Mouse (Mus musculus) kidney, embryonic 16.5 days (tissue): Measurements from ENCODE around the gene Ntmt1. TPM values are rescaled to one million over a fixed set of nuclear protein-coding genes. Genes with fewer than 3 reads are reported as not detected.

ENCODE experiments used
- ATAC-seq: fragments of 200-750 bp; cut with Nextera tagmentation; 2 replicates; pipeline ENCODE4 v1.8.0; 2017; ENCODE audit warnings: moderate TSS enrichment; ENCODE audit not compliant: low FRiP score, low TSS enrichment
- H3K27ac ChIP-seq: fragments of 300-500 bp; sonication (generic); 2 replicates; pipeline ENCODE4 v1.5.1; 2014; ENCODE audit warnings: low read length
- H3K27me3 ChIP-seq: fragments of 300-500 bp; sonication (generic); 2 replicates; pipeline ENCODE4 v1.6.1; 2014; ENCODE audit warnings: low read length, control low read depth, mixed read lengths; ENCODE audit not compliant: insufficient read depth
- H3K36me3 ChIP-seq: fragments of 300-500 bp; sonication (generic); 2 replicates; pipeline ENCODE4 v1.6.1; 2014; ENCODE audit warnings: low read length, control low read depth, mixed read lengths; ENCODE audit not compliant: insufficient read depth
- H3K4me1 ChIP-seq: fragments of 300-500 bp; sonication (generic); 2 replicates; pipeline ENCODE4 v1.6.1; 2014; ENCODE audit warnings: low read length, control low read depth, mixed read lengths; ENCODE audit not compliant: insufficient read depth
- H3K4me2 ChIP-seq: fragments of 300-500 bp; sonication (generic); replicated peaks from 2 replicates; pipeline ENCODE4 v1.6.1; 2014; ENCODE audit warnings: low read depth, low read length
- H3K4me3 ChIP-seq: fragments of 300-500 bp; sonication (generic); 2 replicates; pipeline ENCODE4 v1.5.1; 2014; ENCODE audit warnings: mild to moderate bottlenecking, low read length
- H3K9ac ChIP-seq: fragments of 300-500 bp; sonication (generic); replicated peaks from 2 replicates; pipeline ENCODE4 v1.6.1; 2014; ENCODE audit warnings: low read length
- H3K9me3 ChIP-seq: fragments of 300-500 bp; sonication (generic); 2 replicates; pipeline ENCODE4 v1.6.1; 2016; ENCODE audit warnings: low read length, control low read depth
- WGBS: fragments of 180-500 bp; shearing (Covaris S2); extraction: QIAGEN DNeasy Blood & Tissue Kit; methylation state at CpG from one replicate; pipeline ENCODE4 v1.1.7; 2014; 5-methylcytosine and 5-hydroxymethylcytosine counted together
- polyA plus RNA-seq: library from polyadenylated mRNA; unstranded; fragments of >200 nt; fragmentation: Nextera tagmentation; extraction: Ambion mirVana; gene quantifications from 2 replicates; pipeline ENCODE4 v1.2.1, GENCODE M21; 2015

Gene Ntmt1
- 92.9 and 94.9 TPM in 2 replicates for polyA plus RNA-seq

GRCm38 (mm10) chr2:30807648-30808295 is at the start of gene Ntmt1:
Gene Ntmt1, plus strand, starts transcription at chr2:30807826.
- peak within 1 kb of the TSS; percentile 79 for H3K27ac ChIP-seq
- peak; percentile 97 for ATAC-seq
- H3K4me3 ChIP-seq = peak within 1 kb of the TSS; percentile 86
- WGBS = under 1% methylated on average over 43 of the region's 44 CpGs
- peaks cover 31% of the 10 kb centered on the region for H3K4me1 ChIP-seq
- no peaks in the 10 kb centered on the region for H3K36me3 ChIP-seq
- no peaks in the 10 kb centered on the region for H3K27me3 ChIP-seq
- H3K4me2 ChIP-seq = peak within 1 kb of the TSS; percentile 95
- H3K9me3 ChIP-seq = no peaks in the 10 kb centered on the region
- peak within 1 kb of the TSS; percentile 95 for H3K9ac ChIP-seq

GRCm38 (mm10) chr2:30758341-30759087 is 49.1 kb upstream of the Ntmt1 start:
- ATAC-seq = peak; percentile 95
- Histone ChIP-seq H3K27ac (peak overlapping the region; percentile 100), H3K4me3 (no peak overlapping the region), H3K27me3 (no peaks in the 10 kb centered on the region), H3K4me2 (peak overlapping the region; percentile 43), H3K4me1 (peaks cover 42% of the 10 kb centered on the region), H3K9ac (peak overlapping the region; percentile 69), H3K36me3 (no peaks in the 10 kb centered on the region), H3K9me3 (peaks cover 13% of the 10 kb centered on the region)
- WGBS = under 1% methylated on average over 17 of the region's 17 CpGs

- Histone ChIP-seq H3K4me3 (no peak overlapping the region), H3K9ac (peak overlapping the region; percentile 69)
- WGBS = 31% methylated on average over 4 of the region's 4 CpGs
Observed at GRCm38 (mm10) chr2:30759088-30759374, 48.6 kb upstream of the Ntmt1 start.

GRCm38 (mm10) chr2:30759442-30759841 is 48.2 kb upstream of the Ntmt1 start:
- no peaks in the 10 kb centered on the region for H3K36me3 ChIP-seq
- H3K27ac ChIP-seq = peak overlapping the region; percentile 100
- peaks cover 40% of the 10 kb centered on the region for H3K4me1 ChIP-seq
- H3K9ac ChIP-seq = peak overlapping the region; percentile 69
- no peak for ATAC-seq
- H3K4me3 ChIP-seq = no peak overlapping the region
- peak overlapping the region; percentile 6; the same call in 1 of the 2 replicates for H3K4me2 ChIP-seq
- 58% methylated on average over 4 of the region's 4 CpGs for WGBS
- H3K27me3 ChIP-seq = no peaks in the 10 kb centered on the region
- H3K9me3 ChIP-seq = peaks cover 13% of the 10 kb centered on the region

More at GRCm38 (mm10) chr2:30759088-30759374, 48.6 kb upstream of the Ntmt1 start:
- H3K4me1 ChIP-seq = peaks cover 40% of the 10 kb centered on the region
- H3K4me2 ChIP-seq = peak overlapping the region; percentile 43
- H3K27me3 ChIP-seq = no peaks in the 10 kb centered on the region
- peak; percentile 5; the same call in 1 of the 2 replicates for ATAC-seq
- H3K27ac ChIP-seq = peak overlapping the region; percentile 100
- peaks cover 13% of the 10 kb centered on the region for H3K9me3 ChIP-seq
- H3K36me3 ChIP-seq = no peaks in the 10 kb centered on the region

GRCm38 (mm10) chr2:30759858-30760547 is 47.6 kb upstream of the Ntmt1 start:
- peak; percentile 56 for ATAC-seq
- peak overlapping the region; percentile 100 for H3K27ac ChIP-seq
- peaks cover 40% of the 10 kb centered on the region for H3K4me1 ChIP-seq
- H3K4me2 ChIP-seq = peak overlapping the region; percentile 30
- peak overlapping the region; percentile 69 for H3K9ac ChIP-seq
- H3K36me3 ChIP-seq = no peaks in the 10 kb centered on the region
- H3K27me3 ChIP-seq = no peaks in the 10 kb centered on the region
- no peak overlapping the region for H3K4me3 ChIP-seq
- WGBS = 26% methylated on average over 10 of the region's 10 CpGs
- H3K9me3 ChIP-seq = peaks cover 15% of the 10 kb centered on the region

GRCm38 (mm10) chr2:30760706-30761105 is 46.9 kb upstream of the Ntmt1 start:
- no peaks in the 10 kb centered on the region for H3K27me3 ChIP-seq
- H3K4me1 ChIP-seq = peaks cover 40% of the 10 kb centered on the region
- H3K27ac ChIP-seq = peak overlapping the region; percentile 100
- H3K4me2 ChIP-seq = peak overlapping the region; percentile 30
- H3K9me3 ChIP-seq = peaks cover 13% of the 10 kb centered on the region
- H3K4me3 ChIP-seq = no peak overlapping the region
- H3K9ac ChIP-seq = peak overlapping the region; percentile 56
- H3K36me3 ChIP-seq = no peaks in the 10 kb centered on the region
- WGBS = 24% methylated on average over 6 of the region's 6 CpGs
- no peak for ATAC-seq

GRCm38 (mm10) chr2:30766446-30766845 is 41.2 kb upstream of the Ntmt1 start:
- Histone ChIP-seq H3K27ac (no peak overlapping the region), H3K4me1 (peaks cover 9% of the 10 kb centered on the region), H3K4me2 (no peak overlapping the region), H3K9me3 (peaks cover 10% of the 10 kb centered on the region), H3K27me3 (no peaks in the 10 kb centered on the region), H3K4me3 (no peak overlapping the region), H3K36me3 (no peaks in the 10 kb centered on the region), H3K9ac (no peak overlapping the region)
- ATAC-seq = no peak
- WGBS = 82% methylated on average over 5 of the region's 5 CpGs

GRCm38 (mm10) chr2:30767626-30768240 is 39.9 kb upstream of the Ntmt1 start:
- Histone ChIP-seq H3K27ac (no peak overlapping the region), H3K36me3 (no peaks in the 10 kb centered on the region), H3K27me3 (no peaks in the 10 kb centered on the region), H3K4me3 (no peak overlapping the region), H3K9me3 (peaks cover 5% of the 10 kb centered on the region), H3K4me2 (no peak overlapping the region), H3K4me1 (peaks cover 21% of the 10 kb centered on the region), H3K9ac (no peak overlapping the region)
- WGBS = 85% methylated on average over 7 of the region's 7 CpGs
- no peak for ATAC-seq

- Histone ChIP-seq H3K27ac (0 out of 2 replicates have a peak overlapping the region, but pooled peaks have one; percentile 23), H3K9me3 (peaks cover 2% of the 10 kb centered on the region; the same call in 1 of the 2 replicates), H3K4me1 (peaks cover 29% of the 10 kb centered on the region), H3K9ac (no peak overlapping the region), H3K4me2 (no peak overlapping the region), H3K27me3 (no peaks in the 10 kb centered on the region), H3K4me3 (no peak overlapping the region), H3K36me3 (no peaks in the 10 kb centered on the region)
- 74% methylated on average over 5 of the region's 5 CpGs for WGBS
- ATAC-seq = no peak
Observed at GRCm38 (mm10) chr2:30768529-30768928, 39.1 kb upstream of the Ntmt1 start.
